Mouse (Mus musculus) heart, embryonic 16.5 days (tissue): ENCODE results near the gene Smpd1. TPM values are rescaled to one million over a fixed set of nuclear protein-coding genes. Genes with fewer than 3 reads are reported as not detected.

Source experiments
- ATAC-seq: fragments of 200-750 bp; cut with Nextera tagmentation; replicated peaks from 2 replicates; pipeline ENCODE4 v1.8.0; 2017; ENCODE audit warnings: moderate number of reproducible peaks; ENCODE audit not compliant: insufficient read depth, low FRiP score; ENCODE audit errors: extremely low read depth
- H3K27ac ChIP-seq: fragments of 300-500 bp; sonication (generic); 2 replicates; pipeline ENCODE4 v1.5.1; 2014; ENCODE audit warnings: mild to moderate bottlenecking, low read length, control low read depth, moderate library complexity
- H3K27me3 ChIP-seq: fragments of 300-500 bp; sonication (generic); 2 replicates; pipeline ENCODE4 v1.6.1; 2014; ENCODE audit warnings: low read length, mixed read lengths; ENCODE audit not compliant: control insufficient read depth, insufficient read depth
- H3K36me3 ChIP-seq: fragments of 300-500 bp; sonication (generic); 2 replicates; pipeline ENCODE4 v1.6.1; 2014; ENCODE audit not compliant: control insufficient read depth, insufficient read depth
- H3K4me1 ChIP-seq: fragments of 300-500 bp; sonication (generic); 2 replicates; pipeline ENCODE4 v1.6.1; 2014; ENCODE audit warnings: low read length, mixed read lengths; ENCODE audit not compliant: control insufficient read depth, insufficient read depth
- H3K4me2 ChIP-seq: fragments of 300-500 bp; sonication (generic); 2 replicates; pipeline ENCODE4 v1.6.1; 2014; ENCODE audit warnings: low read depth, mild to moderate bottlenecking, control low read depth, low read length
- H3K4me3 ChIP-seq: fragments of 300-500 bp; sonication (generic); 2 replicates; pipeline ENCODE4 v1.5.1; 2014; ENCODE audit warnings: mild to moderate bottlenecking, control low read depth, low read length
- H3K9ac ChIP-seq: fragments of 300-500 bp; sonication (generic); 2 replicates; pipeline ENCODE4 v1.6.1; 2014; ENCODE audit warnings: low read length, control low read depth
- H3K9me3 ChIP-seq: fragments of 300-500 bp; sonication (generic); replicated peaks from 2 replicates; pipeline ENCODE4 v1.6.1; 2016; ENCODE audit warnings: low read length; ENCODE audit not compliant: control insufficient read depth
- WGBS: fragments of 180-500 bp; shearing (Covaris S2); extraction: QIAGEN DNeasy Blood & Tissue Kit; methylation state at CpG from one replicate; pipeline ENCODE4 v1.1.7; 2014; 5-methylcytosine and 5-hydroxymethylcytosine counted together
- polyA plus RNA-seq: library from polyadenylated mRNA; unstranded; fragments of >200 nt; fragmentation: Nextera tagmentation; extraction: Ambion mirVana; gene quantifications from 2 replicates; pipeline ENCODE4 v1.2.1, GENCODE M21; 2015

Smpd1 gene
- 61.7 and 65.0 TPM in 2 replicates for polyA plus RNA-seq

DNA sequence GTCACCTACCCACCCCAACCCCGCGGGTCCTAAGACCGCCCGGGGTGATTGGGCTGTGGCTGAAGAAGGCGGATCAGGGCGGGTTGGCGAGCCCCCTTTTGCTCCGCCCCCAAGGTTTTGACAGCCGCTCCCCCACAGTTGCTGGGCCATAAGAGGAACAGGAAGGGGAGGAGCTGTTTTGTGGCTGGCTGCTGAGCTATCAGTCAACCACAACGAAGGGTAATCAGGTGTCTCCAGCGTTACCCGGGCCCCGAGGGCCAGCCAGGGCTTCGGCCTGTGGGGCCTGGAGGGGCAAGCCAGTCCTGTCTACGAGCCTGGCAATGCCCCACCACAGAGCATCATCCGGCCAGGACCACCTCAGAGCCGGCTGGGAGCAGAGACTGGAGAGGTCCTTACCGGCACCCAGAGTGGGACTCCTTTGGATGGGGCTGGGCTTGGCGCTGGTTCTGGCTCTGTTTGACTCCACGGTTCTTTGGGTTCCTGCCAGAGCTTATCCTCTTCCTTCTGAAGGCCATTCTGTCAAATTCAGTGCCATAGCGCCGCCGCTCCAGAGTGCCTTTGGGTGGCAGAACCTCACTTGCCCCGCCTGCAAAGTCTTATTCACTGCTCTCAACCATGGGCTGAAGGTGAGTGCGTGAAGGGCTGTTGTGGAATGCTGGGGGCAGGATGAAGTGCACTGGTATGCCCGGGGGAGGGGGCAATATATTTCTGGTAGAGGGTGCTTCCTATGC, at the start of gene Smpd1:
Gene Smpd1 (plus strand): TSS at position 149 of the 731 bp plus-strand sequence.
- H3K4me1 ChIP-seq, result peaks cover 13% of the 10 kb centered on the region
- 1% methylated on average over 25 of the region's 26 CpGs for WGBS

DNA sequence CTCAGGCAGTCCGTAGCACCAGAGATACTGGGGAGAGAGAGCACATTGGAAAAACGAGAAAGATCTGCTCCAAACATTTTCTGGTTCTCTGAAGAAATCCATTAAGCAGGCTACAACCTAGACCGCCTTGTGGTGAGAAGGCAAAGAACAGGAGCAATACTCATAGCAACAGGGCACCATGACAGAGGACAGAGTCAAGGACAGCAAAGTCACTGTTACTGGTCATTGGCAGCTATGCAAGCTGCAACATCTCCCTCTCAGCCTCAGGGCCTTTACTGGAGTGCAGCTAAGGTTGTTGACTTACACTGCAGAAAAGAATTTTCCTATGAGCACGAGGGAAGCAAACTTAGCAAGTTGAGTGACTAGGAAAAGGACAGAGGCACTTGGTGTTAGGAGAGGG, 46.9 kb upstream of the Smpd1 start:
- Histone ChIP-seq H3K9me3 (no peaks in the 10 kb centered on the region), H3K9ac (no peak overlapping the region), H3K27ac (no peak overlapping the region), H3K4me2 (no peak overlapping the region), H3K4me3 (no peak overlapping the region), H3K36me3 (no peaks in the 10 kb centered on the region), H3K27me3 (no peaks in the 10 kb centered on the region), H3K4me1 (no peaks in the 10 kb centered on the region)
- ATAC-seq, result no peak
- WGBS, result 49% methylated on average over 4 of the region's 4 CpGs

More for the DNA sequence above, at the start of gene Smpd1:
- peak; percentile 95 for ATAC-seq
- Histone ChIP-seq H3K27me3 (no peaks in the 10 kb centered on the region), H3K36me3 (peaks cover 14% of the 10 kb centered on the region), H3K4me3 (peak within 1 kb of the TSS; percentile 60), H3K4me2 (peak within 1 kb of the TSS; percentile 60), H3K9ac (peak within 1 kb of the TSS; percentile 77), H3K9me3 (no peaks in the 10 kb centered on the region), H3K27ac (peak within 1 kb of the TSS; percentile 79)

DNA sequence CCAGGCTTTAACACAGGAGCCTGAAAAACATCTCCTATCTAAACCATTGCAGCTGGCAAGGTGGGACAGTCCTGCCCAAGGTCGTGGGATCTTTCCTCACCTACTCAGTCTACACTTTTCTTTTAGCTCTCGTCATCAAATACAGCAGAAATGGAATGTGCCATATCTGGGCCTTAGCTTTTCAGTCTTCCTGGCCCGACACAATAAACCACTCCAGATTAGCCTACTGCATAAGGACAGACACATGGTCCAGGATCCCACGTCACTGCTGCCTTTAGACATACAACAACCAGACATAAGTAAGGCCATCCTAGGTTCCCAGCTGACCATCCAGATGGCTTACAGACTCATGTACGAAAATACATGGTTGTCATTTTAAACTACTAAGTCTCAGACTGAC, 44.0 kb upstream of the Smpd1 start:
- Histone ChIP-seq H3K27me3 (no peaks in the 10 kb centered on the region), H3K4me3 (no peak overlapping the region), H3K9ac (no peak overlapping the region), H3K9me3 (no peaks in the 10 kb centered on the region), H3K27ac (no peak overlapping the region), H3K36me3 (no peaks in the 10 kb centered on the region), H3K4me1 (no peaks in the 10 kb centered on the region), H3K4me2 (no peak overlapping the region)
- peak; percentile 52 for ATAC-seq
- 38% methylated on average over 5 of the region's 5 CpGs for WGBS

DNA sequence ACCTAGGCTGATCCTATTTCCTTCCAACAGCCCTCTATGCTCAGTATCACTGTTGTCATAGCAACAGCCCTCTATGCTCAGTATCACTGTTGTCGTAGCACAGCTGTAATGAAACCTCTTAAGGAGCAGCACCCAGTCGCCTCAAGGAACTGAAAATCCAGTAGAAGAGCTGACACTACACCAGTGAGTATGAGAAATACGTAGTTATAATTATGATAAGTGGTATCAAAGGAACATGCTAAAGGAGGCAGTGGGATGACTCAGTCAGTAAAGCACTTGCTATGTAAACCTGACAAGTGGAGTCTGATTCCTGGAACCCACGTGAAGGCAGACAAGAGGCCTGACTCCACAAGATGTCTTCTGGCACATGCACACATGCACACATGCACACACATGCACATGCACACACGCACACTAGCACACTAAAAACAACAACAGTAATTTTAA, 40.3 kb upstream of the Smpd1 start:
- Histone ChIP-seq H3K9me3 (no peaks in the 10 kb centered on the region), H3K27ac (no peak overlapping the region), H3K27me3 (no peaks in the 10 kb centered on the region), H3K9ac (no peak overlapping the region), H3K4me2 (no peak overlapping the region), H3K4me3 (no peak overlapping the region), H3K36me3 (no peaks in the 10 kb centered on the region), H3K4me1 (no peaks in the 10 kb centered on the region)
- WGBS, result 45% methylated on average over 5 of the region's 5 CpGs
- ATAC-seq, result no peak

DNA sequence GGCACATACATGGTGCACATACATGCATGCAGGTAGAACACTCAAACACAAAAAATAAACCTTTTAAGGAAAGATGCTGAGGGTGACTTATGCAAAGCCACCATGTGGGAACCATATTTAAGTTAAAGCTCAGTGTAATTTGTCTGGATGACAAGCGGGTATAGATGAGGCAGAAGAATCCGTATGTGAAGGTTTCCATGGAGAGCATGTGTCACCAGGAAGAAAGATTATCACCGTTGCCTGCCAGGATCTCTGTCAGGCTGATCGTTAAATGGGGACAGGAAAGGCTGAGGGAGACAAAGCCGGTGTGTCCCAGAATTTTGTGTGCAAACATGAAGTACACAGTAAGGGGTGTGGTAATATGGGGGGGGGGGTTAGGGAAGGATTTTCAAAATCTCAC, 39.6 kb upstream of the Smpd1 start:
- no peak for ATAC-seq
- Histone ChIP-seq H3K4me2 (no peak overlapping the region), H3K36me3 (no peaks in the 10 kb centered on the region), H3K27me3 (no peaks in the 10 kb centered on the region), H3K9me3 (no peaks in the 10 kb centered on the region), H3K9ac (no peak overlapping the region), H3K4me3 (no peak overlapping the region), H3K27ac (no peak overlapping the region), H3K4me1 (no peaks in the 10 kb centered on the region)
- 49% methylated on average over 5 of the region's 5 CpGs for WGBS

DNA sequence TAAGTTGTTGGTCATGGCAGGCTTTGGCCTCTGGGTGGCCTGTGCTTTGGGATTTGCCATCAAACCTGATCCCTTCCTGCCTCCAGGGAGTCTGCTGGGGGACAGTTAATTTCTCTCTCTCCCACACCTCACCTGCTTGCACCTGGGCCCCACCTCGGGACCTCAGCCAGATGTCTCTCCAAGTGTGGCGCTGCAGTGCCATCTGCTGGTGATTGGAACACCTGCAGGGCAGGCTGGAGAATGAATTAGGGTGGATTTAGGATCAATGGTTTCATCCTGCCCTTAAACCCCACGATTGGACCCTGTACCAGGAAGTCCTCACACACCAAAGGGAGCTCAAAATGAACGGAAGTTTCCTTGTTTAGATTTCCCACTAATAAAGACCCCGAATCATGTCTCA, 39.0 kb upstream of the Smpd1 start:
- ATAC-seq, result no peak; the same call in 1 of the 2 replicates
- no peak overlapping the region for H3K4me3 ChIP-seq
- 6% methylated on average over 5 of the region's 5 CpGs for WGBS

DNA sequence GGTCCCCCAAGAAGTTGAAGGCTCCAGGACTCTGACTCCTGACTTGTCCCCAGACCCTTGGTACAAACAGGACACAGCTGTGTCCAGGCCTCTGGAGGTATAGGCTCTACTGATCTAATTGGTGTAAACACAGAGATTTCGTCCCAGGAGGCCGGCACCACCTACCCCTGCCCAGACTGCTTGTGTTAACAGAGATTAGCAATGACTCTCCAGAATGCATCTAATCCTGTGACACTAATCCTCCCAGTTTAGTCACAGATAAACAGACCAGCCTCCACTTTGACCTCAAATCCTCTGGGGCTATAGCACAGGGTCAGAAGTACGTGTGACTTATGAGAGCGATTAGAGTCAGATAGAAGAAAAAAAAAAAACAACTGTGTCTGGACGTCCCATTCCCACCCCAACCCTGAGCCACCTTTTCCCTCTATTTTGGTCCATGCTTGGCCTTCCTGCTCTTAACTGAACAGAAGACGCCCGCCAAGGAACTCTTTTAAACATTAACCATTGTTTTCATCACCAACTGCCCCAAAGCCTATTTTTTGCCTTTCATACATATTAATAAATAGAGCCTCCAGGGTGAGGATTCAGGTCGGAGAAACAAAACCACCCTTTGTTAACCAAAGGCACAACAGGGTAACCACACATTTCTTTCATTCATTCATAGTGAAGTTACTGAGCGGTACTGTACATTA, 37.3 kb upstream of the Smpd1 start:
- Histone ChIP-seq H3K4me2 (no peak overlapping the region), H3K27ac (no peak overlapping the region), H3K9me3 (no peaks in the 10 kb centered on the region), H3K36me3 (no peaks in the 10 kb centered on the region), H3K9ac (no peak overlapping the region), H3K27me3 (no peaks in the 10 kb centered on the region), H3K4me3 (no peak overlapping the region), H3K4me1 (no peaks in the 10 kb centered on the region)
- WGBS, result 47% methylated on average over 9 of the region's 9 CpGs
- ATAC-seq, result no peak

More for the DNA sequence above, 39.0 kb upstream of the Smpd1 start:
- Histone ChIP-seq H3K4me1 (no peaks in the 10 kb centered on the region), H3K36me3 (no peaks in the 10 kb centered on the region), H3K27me3 (no peaks in the 10 kb centered on the region), H3K9me3 (no peaks in the 10 kb centered on the region), H3K9ac (no peak overlapping the region), H3K27ac (no peak overlapping the region), H3K4me2 (no peak overlapping the region)

DNA sequence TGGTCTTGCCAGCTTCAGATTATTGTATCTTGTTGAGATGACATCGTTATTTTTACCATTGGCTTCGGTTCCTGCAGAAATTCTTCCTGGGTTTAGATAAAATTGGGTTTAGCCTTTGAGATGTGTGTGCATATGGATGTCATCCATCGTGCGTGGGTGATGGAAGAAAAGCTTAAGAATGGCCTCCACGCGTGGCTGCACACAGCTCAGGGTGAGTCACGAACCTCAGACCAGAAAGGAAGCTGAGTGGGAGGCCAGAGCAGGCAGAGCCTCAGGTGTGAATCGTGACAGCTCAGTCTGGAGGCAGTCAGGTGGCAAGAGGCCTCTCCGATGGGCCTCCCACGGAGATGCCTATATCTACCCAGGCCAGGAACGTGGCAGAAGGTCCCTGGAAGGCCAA, 34.8 kb upstream of the Smpd1 start:
- Histone ChIP-seq H3K9ac (no peak overlapping the region), H3K4me1 (no peaks in the 10 kb centered on the region), H3K9me3 (no peaks in the 10 kb centered on the region), H3K36me3 (no peaks in the 10 kb centered on the region), H3K4me3 (no peak overlapping the region), H3K27me3 (no peaks in the 10 kb centered on the region), H3K27ac (no peak overlapping the region), H3K4me2 (no peak overlapping the region)
- no peak for ATAC-seq
- 66% methylated on average over 11 of the region's 11 CpGs for WGBS

DNA sequence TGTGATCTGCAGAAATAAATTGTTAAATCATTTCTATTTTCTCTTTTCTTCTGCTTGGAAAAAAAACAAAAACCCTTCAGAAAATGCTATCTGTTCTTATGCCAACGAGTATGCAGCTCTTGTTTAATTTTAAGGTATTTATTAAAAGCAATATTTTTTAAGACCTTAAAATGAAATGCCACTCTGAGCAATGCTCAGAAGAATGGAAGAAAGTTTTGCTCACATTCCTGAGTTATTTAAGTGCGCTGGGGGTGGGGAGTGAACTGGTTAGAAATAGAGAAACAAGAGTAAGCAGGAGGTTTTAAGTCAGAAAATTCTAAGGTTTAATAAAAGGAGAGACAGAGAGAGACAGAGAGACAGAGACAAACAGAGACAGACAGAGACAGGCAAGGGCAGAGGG, 34.4 kb upstream of the Smpd1 start:
- H3K36me3 ChIP-seq, result no peaks in the 10 kb centered on the region
- no peaks in the 10 kb centered on the region for H3K9me3 ChIP-seq
- H3K4me3 ChIP-seq, result no peak overlapping the region
- no peak overlapping the region for H3K4me2 ChIP-seq
- H3K4me1 ChIP-seq, result no peaks in the 10 kb centered on the region
- WGBS, result 74% methylated on average over 2 of the region's 2 CpGs
- H3K27ac ChIP-seq, result no peak overlapping the region
- H3K9ac ChIP-seq, result no peak overlapping the region
- ATAC-seq, result no peak
- H3K27me3 ChIP-seq, result no peaks in the 10 kb centered on the region
